Mouse (Mus musculus) gastrocnemius, postnatal 14 days (tissue): Measurements from ENCODE around the gene Sdhc. TPM values are rescaled to one million over a fixed set of nuclear protein-coding genes. Genes with fewer than 3 reads are reported as not detected.
"Not testable (repeated sequence)": the region's sequence is repeated elsewhere in the genome, so short reads cannot be mapped to it uniquely, and the experiment has no call there.

ENCODE experiments used
- DNase-seq: peaks from one replicate; pipeline ENCODE4 v3.0.0; 2021; ENCODE audit warnings: mixed read lengths
- intact Hi-C: fragments of 180-260 bp; cut with DNase I; formaldehyde crosslinking; loops from one replicate; pipeline ENCODE4 v1.15.1; 2025; ENCODE audit warnings: low total_unique reads
- total RNA-seq, 2 experiments: library from RNA; stranded (reverse); gene quantifications; 2 replicates each; pipeline ENCODE4 v1.2.3; 2021

Gene Sdhc
- total RNA-seq, 2 experiments from 2014 or later = 692 to 793 TPM

GRCm38 (mm10) chr1:171172779-171173178, 22.4 kb upstream of the Sdhc start:
- no peak for DNase-seq
- intact Hi-C loops = no loop called here

- intact Hi-C loops = no loop called here
- no peak for DNase-seq
Observed at GRCm38 (mm10) chr1:171171138-171171537, 20.7 kb upstream of the Sdhc start.

GRCm38 (mm10) chr1:171169913-171170312, 19.5 kb upstream of the Sdhc start:
- intact Hi-C loops = no loop called here
- DNase-seq = no peak

GRCm38 (mm10) chr1:171168906-171169305, 18.5 kb upstream of the Sdhc start:
- intact Hi-C loops = no loop called here
- DNase-seq = no peak

- intact Hi-C loops = no loop called here
- DNase-seq = no peak
Observed at GRCm38 (mm10) chr1:171165629-171166345, 15.4 kb upstream of the Sdhc start.

- DNase-seq = no peak
- intact Hi-C loops = loop anchor here (5.0 kb wide), 1 partner anchor 53 kb away; no protein-coding TSS in a partner anchor
Observed at GRCm38 (mm10) chr1:171164258-171164657, 13.9 kb upstream of the Sdhc start.

- DNase-seq = no peak
- intact Hi-C loops = loop anchor here (5.0 kb wide), 1 partner anchor 55 kb away; no protein-coding TSS in a partner anchor
Observed at GRCm38 (mm10) chr1:171162526-171162925, 12.1 kb upstream of the Sdhc start.

GRCm38 (mm10) chr1:171159485-171159975, 9.1 kb upstream of the Sdhc start:
- intact Hi-C loops = no loop called here
- no peak for DNase-seq

- intact Hi-C loops = no loop called here
- DNase-seq = no peak
Observed at GRCm38 (mm10) chr1:171157965-171158364, 7.6 kb upstream of the Sdhc start.

GRCm38 (mm10) chr1:171156644-171157043, 6.2 kb upstream of the Sdhc start:
- intact Hi-C loops = no loop called here

GRCm38 (mm10) chr1:171151966-171152365, 1.6 kb upstream of the Sdhc start:
- no peak for DNase-seq
- intact Hi-C loops = no loop called here

More at GRCm38 (mm10) chr1:171156644-171157043, 6.2 kb upstream of the Sdhc start:
- DNase-seq = no peak

- intact Hi-C loops = no loop called here
- no peak for DNase-seq
Observed at GRCm38 (mm10) chr1:171150838-171151391, 512 bp upstream of the Sdhc start.

- DNase-seq, intact Hi-C loops: not testable (repeated sequence)
Observed at GRCm38 (mm10) chr1:171142981-171143380, 7.4 kb downstream of the Sdhc start.

GRCm38 (mm10) chr1:171137486-171138155, 12.8 kb downstream of the Sdhc start:
- DNase-seq, intact Hi-C loops: not testable (repeated sequence)

- DNase-seq = no peak
- intact Hi-C loops = no loop called here
Observed at GRCm38 (mm10) chr1:171135600-171135999, 14.8 kb downstream of the Sdhc start.

GRCm38 (mm10) chr1:171130971-171131370, 19.4 kb downstream of the Sdhc start:
- DNase-seq = no peak
- intact Hi-C loops = no loop called here

GRCm38 (mm10) chr1:171129251-171129650, 21.2 kb downstream of the Sdhc start:
- peak; percentile 42 for DNase-seq
- intact Hi-C loops = no loop called here

- intact Hi-C loops = no loop called here
- DNase-seq = no peak
Observed at GRCm38 (mm10) chr1:171124398-171124797, 26.0 kb downstream of the Sdhc start.

GRCm38 (mm10) chr1:171122932-171123331, 27.5 kb downstream of the Sdhc start:
- intact Hi-C loops = no loop called here
- DNase-seq = no peak

- intact Hi-C loops = no loop called here
- DNase-seq = no peak
Observed at GRCm38 (mm10) chr1:171121839-171122238, 28.6 kb downstream of the Sdhc start.
